Mouse (Mus musculus) forebrain, postnatal 0 days (tissue): ENCODE results near the gene Cstad. TPM values are rescaled to one million over a fixed set of nuclear protein-coding genes. Genes with fewer than 3 reads are reported as not detected.

ENCODE experiments used
- ATAC-seq: fragments of 200-750 bp; cut with Nextera tagmentation; 2 replicates; pipeline ENCODE4 v1.8.0; 2017; ENCODE audit warnings: mild to moderate bottlenecking, moderate library complexity
- DNase-seq: peaks from one replicate; pipeline ENCODE4 v3.0.0-alpha.2; 2015
- H3K27ac ChIP-seq: fragments of 300-500 bp; sonication (generic); 2 replicates; pipeline ENCODE4 v1.5.1; 2014; ENCODE audit warnings: low read depth, mild to moderate bottlenecking, antibody characterized with exemption, low read length, moderate library complexity, mixed read lengths
- H3K27me3 ChIP-seq: fragments of 300-500 bp; sonication (generic); 2 replicates; pipeline ENCODE4 v1.6.1; 2014; ENCODE audit warnings: mild to moderate bottlenecking, low read length, mixed read lengths; ENCODE audit not compliant: insufficient read depth
- H3K36me3 ChIP-seq: fragments of 300-500 bp; sonication (generic); 2 replicates; pipeline ENCODE4 v1.6.1; 2014; ENCODE audit warnings: mild to moderate bottlenecking, moderate library complexity; ENCODE audit not compliant: insufficient read depth
- H3K4me1 ChIP-seq: fragments of 300-500 bp; sonication (generic); 2 replicates; pipeline ENCODE4 v1.6.1; 2014; ENCODE audit warnings: antibody characterized with exemption; ENCODE audit not compliant: insufficient read depth
- H3K4me2 ChIP-seq: fragments of 300-500 bp; sonication (generic); 2 replicates; pipeline ENCODE4 v1.6.1; 2014; ENCODE audit warnings: low read depth, mild to moderate bottlenecking, moderate library complexity
- H3K4me3 ChIP-seq: fragments of 300-500 bp; sonication (generic); 2 replicates; pipeline ENCODE4 v1.5.1; 2014; ENCODE audit warnings: low read depth, low read length, mixed read lengths
- H3K9ac ChIP-seq: fragments of 300-500 bp; sonication (generic); 2 replicates; pipeline ENCODE4 v1.6.1; 2014; ENCODE audit warnings: mild to moderate bottlenecking
- H3K9me3 ChIP-seq: fragments of 300-500 bp; sonication (generic); 2 replicates; pipeline ENCODE4 v1.6.1; 2016; ENCODE audit warnings: low read length
- CTCF ChIP-seq: sonication (generic); IDR thresholded peaks from 2 replicates; pipeline ENCODE4 v1.5.1; 2016; ENCODE audit warnings: antibody characterized with exemption, control low read depth, low read depth
- WGBS: fragments of 180-500 bp; shearing (Covaris S2); extraction: QIAGEN DNeasy Blood & Tissue Kit; methylation state at CpG from one replicate; pipeline ENCODE4 v1.1.7; 2014; 5-methylcytosine and 5-hydroxymethylcytosine counted together
- polyA plus RNA-seq: library from polyadenylated mRNA; unstranded; fragments of >200 nt; fragmentation: Nextera tagmentation; extraction: Ambion mirVana; gene quantifications from 2 replicates; pipeline ENCODE4 v1.2.1, GENCODE M21; 2015
- total RNA-seq: library from RNA; depleted of rRNA; stranded (reverse); fragments of >200 nt; gene quantifications from 2 replicates; pipeline ENCODE4 v1.2.3, GENCODE M21; 2014

Cstad gene
- total and polyA plus RNA-seq, 2 experiments from 2014 or later, result 1.2 to 4.1 TPM

DNA sequence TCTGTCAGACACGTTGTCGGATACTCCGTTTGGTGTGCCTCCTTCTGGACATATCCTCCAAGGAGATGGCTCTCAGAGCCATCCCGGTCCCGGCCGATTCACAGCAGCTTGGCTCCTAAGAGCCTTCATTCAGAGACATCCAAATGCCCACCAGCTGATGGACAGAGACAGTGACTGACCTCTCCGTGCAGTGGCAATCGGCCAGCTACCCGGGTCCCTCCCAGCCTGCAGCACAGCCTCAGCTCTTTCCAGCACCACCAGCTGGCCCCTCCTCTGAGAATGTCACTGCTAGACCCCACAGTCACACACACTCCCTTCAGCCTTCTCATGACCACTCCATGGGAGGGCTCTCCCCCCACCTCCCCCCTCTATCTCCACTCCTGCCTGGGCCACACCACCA, 39.6 kb upstream of the Cstad start:
- WGBS, result 81% methylated on average over 9 of the region's 9 CpGs
- ATAC-seq, result no peak

DNA sequence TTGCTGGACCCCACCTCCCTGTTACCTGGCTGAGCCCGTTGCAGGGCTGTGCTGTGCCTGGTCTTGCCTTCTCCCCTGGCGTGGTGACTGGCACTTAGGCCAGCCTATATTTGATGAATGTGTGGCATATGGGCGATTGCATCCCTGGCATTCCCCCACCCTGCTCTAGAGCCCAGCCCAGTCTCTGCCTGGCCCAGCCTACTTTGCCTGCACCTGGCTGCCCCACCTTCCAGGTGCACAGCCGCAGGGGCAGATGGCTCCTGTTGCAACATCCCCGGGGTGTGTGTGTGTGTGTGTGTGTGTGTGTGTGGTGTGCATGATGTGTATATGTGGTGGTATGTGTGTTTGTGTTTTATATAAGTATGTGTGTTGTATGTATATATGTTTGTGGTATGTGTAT, 38.3 kb upstream of the Cstad start:
- DNase-seq (no peak), ATAC-seq (no peak)
- WGBS, result 86% methylated on average over 5 of the region's 5 CpGs
- Histone ChIP-seq H3K9ac (no peak overlapping the region), H3K4me1 (0 out of 2 replicates have a peak, but pooled peaks cover 5% of the 10 kb centered on the region), H3K4me3 (no peak overlapping the region), H3K9me3 (no peaks in the 10 kb centered on the region), H3K4me2 (no peak overlapping the region), H3K36me3 (no peaks in the 10 kb centered on the region), H3K27me3 (no peaks in the 10 kb centered on the region), H3K27ac (no peak overlapping the region)
- TF ChIP-seq CTCF, result no peak

More for the DNA sequence above, 39.6 kb upstream of the Cstad start:
- Histone ChIP-seq H3K4me2 (no peak overlapping the region), H3K9me3 (no peaks in the 10 kb centered on the region), H3K36me3 (no peaks in the 10 kb centered on the region), H3K27me3 (no peaks in the 10 kb centered on the region), H3K4me1 (0 out of 2 replicates have a peak, but pooled peaks cover 5% of the 10 kb centered on the region), H3K4me3 (no peak overlapping the region), H3K27ac (no peak overlapping the region), H3K9ac (no peak overlapping the region)
- no peak for TF ChIP-seq CTCF
- no peak for DNase-seq

DNA sequence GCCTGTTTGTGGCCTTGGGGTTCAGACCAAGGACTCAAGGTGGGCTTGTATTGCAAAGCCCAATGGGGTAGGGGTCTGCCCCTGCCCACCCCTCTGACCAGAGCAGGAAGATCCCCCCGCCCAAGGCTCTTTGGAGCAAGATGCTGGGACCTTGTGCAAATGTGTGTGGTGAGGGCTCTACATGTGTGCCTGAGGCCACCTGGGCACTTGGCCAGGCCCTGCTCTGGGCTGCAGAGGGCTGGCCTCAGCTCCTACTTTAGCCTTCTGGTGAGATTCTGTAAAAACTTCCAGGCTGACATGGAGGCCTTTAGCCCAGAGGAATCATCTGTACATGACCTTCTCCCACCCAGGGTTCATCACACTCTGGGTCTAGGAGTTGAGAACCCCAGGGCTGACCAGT, 35.3 kb upstream of the Cstad start:
- TF ChIP-seq CTCF, result no peak
- no peak for ATAC-seq
- no peaks in the 10 kb centered on the region for H3K36me3 ChIP-seq
- no peaks in the 10 kb centered on the region for H3K27me3 ChIP-seq
- DNase-seq, result no peak
- no peaks in the 10 kb centered on the region for H3K4me1 ChIP-seq
- H3K4me3 ChIP-seq, result no peak overlapping the region
- H3K27ac ChIP-seq, result no peak overlapping the region
- WGBS, result 100% methylated on average over 1 of the region's 1 CpGs
- H3K9ac ChIP-seq, result no peak overlapping the region
- no peaks in the 10 kb centered on the region for H3K9me3 ChIP-seq
- H3K4me2 ChIP-seq, result no peak overlapping the region

DNA sequence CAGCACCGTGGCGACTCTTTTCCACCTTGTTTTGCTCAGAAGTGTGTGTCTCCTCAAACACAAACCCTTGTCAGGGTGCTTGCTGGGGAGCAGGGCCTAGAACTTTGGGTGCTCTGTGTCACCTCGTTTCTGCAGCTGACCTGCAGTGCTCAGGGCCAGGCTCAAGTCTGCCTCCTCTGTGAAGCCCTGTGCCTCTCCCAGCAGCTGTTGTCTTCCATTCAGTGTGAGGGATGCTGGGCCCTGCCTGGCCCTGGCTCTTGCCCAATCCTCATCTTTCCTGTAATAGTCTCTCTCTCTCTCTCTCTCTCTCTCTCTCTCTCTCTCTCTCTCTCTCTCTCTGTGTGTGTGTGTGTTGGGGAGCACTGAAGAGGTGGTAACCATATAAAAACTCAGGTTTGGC, 32.3 kb upstream of the Cstad start:
- Histone ChIP-seq H3K27me3 (no peaks in the 10 kb centered on the region), H3K36me3 (no peaks in the 10 kb centered on the region), H3K4me3 (no peak overlapping the region), H3K27ac (no peak overlapping the region), H3K9me3 (no peaks in the 10 kb centered on the region), H3K4me1 (no peaks in the 10 kb centered on the region), H3K9ac (no peak overlapping the region), H3K4me2 (no peak overlapping the region)
- no peak for TF ChIP-seq CTCF
- DNase-seq, result no peak
- ATAC-seq, result no peak
- 73% methylated on average over 3 of the region's 3 CpGs for WGBS

DNA sequence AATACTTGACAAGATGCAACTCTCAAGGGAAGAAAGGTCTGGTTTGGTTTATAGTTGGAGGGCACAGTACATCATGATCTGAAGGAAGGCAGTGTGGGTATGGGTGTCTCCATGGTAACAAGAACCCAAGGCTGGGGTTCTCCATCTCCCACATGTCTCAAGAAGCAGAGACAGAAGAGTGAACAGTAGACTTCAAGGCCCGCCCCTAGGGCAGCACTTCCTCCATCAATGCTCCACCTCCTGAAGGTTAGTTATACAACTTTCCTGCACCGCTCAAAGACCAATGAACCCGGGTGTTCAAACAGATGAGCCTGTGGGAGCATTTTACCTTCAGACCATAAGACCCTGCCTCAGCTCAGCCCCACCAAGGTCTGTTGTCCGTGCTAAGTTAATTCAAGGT, 23.2 kb upstream of the Cstad start:
- 90% methylated on average over 4 of the region's 4 CpGs for WGBS

DNA sequence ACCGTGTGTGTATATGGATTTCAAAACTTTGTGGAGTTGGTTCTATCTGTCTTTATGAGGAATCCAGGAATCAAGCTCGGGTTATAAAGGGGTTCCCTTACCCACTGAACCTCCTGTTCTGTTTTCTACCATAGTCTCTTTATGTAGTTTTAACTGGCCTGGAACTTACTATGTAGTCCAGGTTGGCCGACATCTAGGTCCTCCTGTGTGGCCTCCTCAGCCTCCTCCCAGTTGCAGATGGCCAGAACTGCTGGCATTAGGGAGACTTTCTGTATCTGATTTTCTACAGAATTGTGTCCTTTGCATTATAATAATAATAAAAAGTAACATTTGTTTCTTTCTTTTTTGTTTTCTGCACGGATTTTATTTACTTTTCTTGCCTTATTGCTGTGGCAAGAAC, 21.3 kb upstream of the Cstad start:
- Histone ChIP-seq H3K36me3 (no peaks in the 10 kb centered on the region), H3K9me3 (no peaks in the 10 kb centered on the region), H3K4me2 (no peak overlapping the region), H3K9ac (no peak overlapping the region), H3K4me1 (no peaks in the 10 kb centered on the region), H3K4me3 (no peak overlapping the region), H3K27ac (no peak overlapping the region), H3K27me3 (no peaks in the 10 kb centered on the region)
- no peak for DNase-seq
- no peak for TF ChIP-seq CTCF
- no peak for ATAC-seq
- WGBS, result 86% methylated on average over 4 of the region's 4 CpGs

More for the DNA sequence above, 23.2 kb upstream of the Cstad start:
- Histone ChIP-seq H3K27ac (no peak overlapping the region), H3K9me3 (no peaks in the 10 kb centered on the region), H3K9ac (no peak overlapping the region), H3K4me2 (no peak overlapping the region), H3K4me3 (no peak overlapping the region), H3K27me3 (no peaks in the 10 kb centered on the region), H3K4me1 (no peaks in the 10 kb centered on the region), H3K36me3 (no peaks in the 10 kb centered on the region)
- DNase-seq (no peak), ATAC-seq (no peak)
- TF ChIP-seq CTCF, result no peak

DNA sequence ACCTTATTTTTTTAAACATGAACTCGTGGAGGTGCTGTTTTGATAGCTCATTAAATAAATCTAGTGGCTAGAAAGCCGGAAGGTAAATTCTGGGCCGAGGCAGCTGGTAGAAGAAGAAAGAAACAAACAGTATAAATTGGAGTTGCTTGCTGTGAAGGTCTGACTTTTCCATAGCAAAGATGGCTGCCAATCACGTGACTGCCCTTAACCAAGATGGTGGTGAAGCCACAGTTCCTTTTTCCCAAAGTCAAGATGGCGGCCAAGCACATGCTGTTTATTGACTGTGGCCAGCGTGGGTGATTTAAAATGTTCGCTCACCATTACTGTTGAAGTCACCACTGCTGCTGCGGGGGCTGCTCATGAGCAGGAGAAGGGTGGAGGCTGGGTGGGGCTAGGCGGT, 17.8 kb upstream of the Cstad start:
- no peak overlapping the region for H3K4me2 ChIP-seq
- WGBS, result 94% methylated on average over 9 of the region's 9 CpGs
- TF ChIP-seq CTCF, result no peak
- ATAC-seq, result no peak
- H3K9me3 ChIP-seq, result no peaks in the 10 kb centered on the region
- H3K4me3 ChIP-seq, result no peak overlapping the region
- no peaks in the 10 kb centered on the region for H3K4me1 ChIP-seq
- no peaks in the 10 kb centered on the region for H3K27me3 ChIP-seq
- H3K9ac ChIP-seq, result no peak overlapping the region
- H3K27ac ChIP-seq, result no peak overlapping the region
- no peak for DNase-seq
- no peaks in the 10 kb centered on the region for H3K36me3 ChIP-seq

DNA sequence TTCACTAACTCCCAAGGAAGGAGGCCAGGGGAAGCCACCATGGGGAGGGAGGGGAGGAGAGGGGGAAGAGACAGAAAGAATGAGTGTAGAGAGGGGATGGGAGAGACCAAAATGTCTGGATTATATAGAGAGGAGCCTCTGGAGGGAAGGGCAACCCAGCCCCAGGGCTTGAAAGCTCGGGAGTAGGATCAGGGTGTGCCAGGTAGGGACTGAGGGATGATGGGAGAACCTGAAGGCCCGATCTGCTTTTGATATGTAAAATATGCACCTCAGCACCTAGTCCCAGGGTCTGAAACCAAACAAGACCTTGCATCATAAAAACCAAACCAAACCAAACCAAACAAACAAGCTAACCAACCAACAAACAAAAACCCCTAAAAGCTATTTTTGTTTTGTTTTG, 16.8 kb upstream of the Cstad start:
- no peaks in the 10 kb centered on the region for H3K27me3 ChIP-seq
- TF ChIP-seq CTCF, result no peak
- H3K4me3 ChIP-seq, result no peak overlapping the region
- no peak for DNase-seq
- H3K4me1 ChIP-seq, result no peaks in the 10 kb centered on the region
- 51% methylated on average over 2 of the region's 2 CpGs for WGBS
- no peak overlapping the region for H3K27ac ChIP-seq
- no peak overlapping the region for H3K9ac ChIP-seq
- no peak overlapping the region for H3K4me2 ChIP-seq
- H3K36me3 ChIP-seq, result no peaks in the 10 kb centered on the region
- no peaks in the 10 kb centered on the region for H3K9me3 ChIP-seq
- no peak for ATAC-seq
